Mouse (Mus musculus) myocyte (in vitro differentiated cells): ENCODE results near the gene Gm10188. TPM values are rescaled to one million over a fixed set of nuclear protein-coding genes. Genes with fewer than 3 reads are reported as not detected.

Experiments used
- H3K27me3 ChIP-seq: one replicate; pipeline ENCODE4 v1.6.1; 2011; ENCODE audit not compliant: control insufficient read depth, insufficient read depth, insufficient read length
- H3K36me3 ChIP-seq: one replicate; pipeline ENCODE4 v1.6.1; 2011; ENCODE audit not compliant: control insufficient read depth, insufficient read depth
- H3K4me2 ChIP-seq: one replicate; pipeline ENCODE4 v1.6.1; 2011; ENCODE audit warnings: low read depth, control low read depth
- H3K4me3 ChIP-seq: one replicate; pipeline ENCODE4 v1.5.1; 2011; ENCODE audit warnings: mild to moderate bottlenecking, control low read depth, moderate library complexity
- H3K79me2 ChIP-seq: one replicate; pipeline ENCODE4 v1.6.1; 2011; ENCODE audit not compliant: control insufficient read depth, insufficient read depth
- H3ac ChIP-seq: one replicate; pipeline ENCODE4 v1.6.1; 2011; ENCODE audit not compliant: control insufficient read depth, insufficient read length
- CEBPB ChIP-seq: IDR thresholded peaks from 2 replicates; pipeline ENCODE4 v1.6.1; 2011; ENCODE audit warnings: mild to moderate bottlenecking, moderate library complexity; ENCODE audit not compliant: poor library complexity, insufficient read depth, severe bottlenecking
- E2F4 ChIP-seq: IDR thresholded peaks from one replicate; pipeline ENCODE4 v1.6.1; 2011; ENCODE audit warnings: mild to moderate bottlenecking, control low read depth, moderate library complexity; ENCODE audit not compliant: insufficient read depth
- MAX ChIP-seq: IDR thresholded peaks from one replicate; pipeline ENCODE4 v1.6.1; 2011; ENCODE audit warnings: low read depth, mild to moderate bottlenecking, control low read depth
- MYOD1 ChIP-seq, 3 experiments: IDR thresholded peaks; one replicate each; pipeline ENCODE4 v1.6.1; 2011; ENCODE audit warnings: control low read depth in 2 of 3, low read depth in 2 of 3, mild to moderate bottlenecking in 2 of 3, moderate library complexity in 1 of 3; ENCODE audit not compliant: insufficient read length in 2 of 3, control insufficient read depth in 1 of 3
- MYOG ChIP-seq, 3 experiments: IDR thresholded peaks; one replicate each; pipeline ENCODE4 v1.6.1; 2011; ENCODE audit warnings: control low read depth in 2 of 3, low read depth in 2 of 3, mild to moderate bottlenecking in 2 of 3; ENCODE audit not compliant: insufficient read length in 2 of 3, control insufficient read depth in 1 of 3, insufficient read depth in 1 of 3
- POLR2A ChIP-seq: IDR thresholded peaks from one replicate; pipeline ENCODE4 v1.6.1; 2011; ENCODE audit warnings: low read depth, mild to moderate bottlenecking, control low read depth, moderate library complexity; ENCODE audit not compliant: insufficient read length
- POLR2AphosphoS2 ChIP-seq: IDR thresholded peaks from one replicate; pipeline ENCODE4 v1.6.1; 2011; ENCODE audit warnings: low read depth, control low read depth; ENCODE audit not compliant: insufficient read length
- REST ChIP-seq: IDR thresholded peaks from one replicate; pipeline ENCODE4 v1.6.1; 2011; ENCODE audit warnings: mild to moderate bottlenecking, control low read depth, moderate library complexity; ENCODE audit not compliant: insufficient read depth, insufficient read length
- SRF ChIP-seq: IDR thresholded peaks from one replicate; pipeline ENCODE4 v1.6.1; 2011; ENCODE audit warnings: low read depth; ENCODE audit not compliant: control insufficient read depth, insufficient read length
- TCF12 ChIP-seq: IDR thresholded peaks from one replicate; pipeline ENCODE4 v1.6.1; 2011; ENCODE audit warnings: mild to moderate bottlenecking, control low read depth; ENCODE audit not compliant: poor library complexity, insufficient read depth, severe bottlenecking
- TCF3 ChIP-seq: IDR thresholded peaks from one replicate; pipeline ENCODE4 v1.6.1; 2011; ENCODE audit warnings: low read depth, control low read depth; ENCODE audit not compliant: insufficient read length
- USF1 ChIP-seq: IDR thresholded peaks from one replicate; pipeline ENCODE4 v1.6.1; 2011; ENCODE audit warnings: low read depth, mild to moderate bottlenecking, control low read depth, moderate library complexity
- polyA plus RNA-seq: library from polyadenylated mRNA; unstranded; fragments of >200 nt; fragmentation: generic; extraction: Trizol; gene quantifications from one replicate; pipeline ENCODE4 v1.2.1, GENCODE M21; 2012; ENCODE audit warnings: missing spikeins

Gene Gm10188
- polyA plus RNA-seq, 1 experiment = not detected

DNA sequence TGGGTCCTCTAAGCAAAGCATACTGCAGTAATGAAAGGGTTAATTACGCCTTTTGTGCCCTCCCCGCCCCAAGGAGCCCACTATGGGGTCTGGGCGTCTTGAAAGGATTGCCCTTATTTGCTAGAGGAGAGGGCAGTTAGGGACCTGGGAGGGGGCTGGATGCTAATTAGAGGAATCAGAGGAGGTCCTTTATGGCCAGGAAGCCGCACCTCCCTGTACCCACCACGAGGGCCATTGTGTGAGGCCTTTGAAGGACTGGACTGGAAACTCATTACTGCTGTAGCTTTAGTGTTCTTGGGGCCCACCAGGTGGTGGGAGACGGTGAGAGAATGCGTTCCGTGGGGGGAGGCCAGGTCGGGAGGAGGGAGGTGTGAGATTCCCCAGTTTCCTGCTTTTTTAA is 31.9 kb downstream of the Gm10188 start:
- no peak overlapping the region for H3ac ChIP-seq
- no peaks in the 10 kb centered on the region for H3K36me3 ChIP-seq
- no peaks in the 10 kb centered on the region for H3K27me3 ChIP-seq
- H3K4me2 ChIP-seq = no peak overlapping the region
- TF ChIP-seq E2F4 = no peak
- no peaks in the 10 kb centered on the region for H3K79me2 ChIP-seq
- H3K4me3 ChIP-seq = no peak overlapping the region

DNA sequence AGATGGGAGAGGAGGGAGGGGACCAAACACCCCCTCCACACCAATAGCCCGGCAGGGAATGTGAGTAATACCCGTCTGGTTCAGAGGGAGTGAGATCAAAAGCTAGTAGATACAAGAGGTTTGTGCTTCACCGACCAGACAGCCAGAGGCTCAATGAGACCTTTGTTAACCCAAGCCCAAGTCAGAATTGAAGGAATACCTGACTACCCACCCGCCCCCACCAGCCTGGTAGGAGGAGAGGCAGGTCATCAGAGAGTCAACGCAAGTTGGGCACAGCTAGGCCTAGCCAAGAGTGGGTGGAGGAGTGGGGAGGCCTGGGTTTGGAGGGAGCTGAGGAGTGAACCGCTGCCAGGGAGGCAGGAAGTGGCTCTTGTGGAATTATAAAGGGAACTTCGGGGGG is 33.2 kb downstream of the Gm10188 start:
- Histone ChIP-seq H3K79me2 (no peaks in the 10 kb centered on the region), H3K4me3 (no peak overlapping the region), H3K27me3 (peaks cover 12% of the 10 kb centered on the region), H3ac (no peak overlapping the region), H3K36me3 (no peaks in the 10 kb centered on the region), H3K4me2 (no peak overlapping the region)
- TF ChIP-seq MYOG (IDR thresholded peaks at IDR 0.05; ENCODE audit: control insufficient read depth in 1 of 3, insufficient read depth in 1 of 3, insufficient read length in 2 of 3, low read depth in 2 of 3) = no peak
- no peak for TF ChIP-seq TCF12
- TF ChIP-seq SRF = no peak
- TF ChIP-seq USF1 = no peak
- no peak for TF ChIP-seq POLR2AphosphoS2
- no peak for TF ChIP-seq MYOD1 (IDR thresholded peaks at IDR 0.05; ENCODE audit: control insufficient read depth in 1 of 3, insufficient read length in 2 of 3, low read depth in 2 of 3)

- H3K27me3 ChIP-seq = peaks cover 18% of the 10 kb centered on the region
- TF ChIP-seq TCF3 (no peak), MYOD1 (IDR thresholded peaks at IDR 0.05; ENCODE audit: control insufficient read depth in 1 of 3, insufficient read length in 2 of 3, low read depth in 2 of 3) (no peak), E2F4 (no peak), SRF (no peak), POLR2A (no peak), MAX (no peak)
- H3K4me3 ChIP-seq = no peak overlapping the region
- no peaks in the 10 kb centered on the region for H3K36me3 ChIP-seq
- no peaks in the 10 kb centered on the region for H3K79me2 ChIP-seq
- no peak overlapping the region for H3ac ChIP-seq
- peak overlapping the region; percentile 20 for H3K4me2 ChIP-seq
These were observed 33.9 kb downstream of the Gm10188 start for GRCm38 (mm10) chr1:132195681-132196080.

DNA sequence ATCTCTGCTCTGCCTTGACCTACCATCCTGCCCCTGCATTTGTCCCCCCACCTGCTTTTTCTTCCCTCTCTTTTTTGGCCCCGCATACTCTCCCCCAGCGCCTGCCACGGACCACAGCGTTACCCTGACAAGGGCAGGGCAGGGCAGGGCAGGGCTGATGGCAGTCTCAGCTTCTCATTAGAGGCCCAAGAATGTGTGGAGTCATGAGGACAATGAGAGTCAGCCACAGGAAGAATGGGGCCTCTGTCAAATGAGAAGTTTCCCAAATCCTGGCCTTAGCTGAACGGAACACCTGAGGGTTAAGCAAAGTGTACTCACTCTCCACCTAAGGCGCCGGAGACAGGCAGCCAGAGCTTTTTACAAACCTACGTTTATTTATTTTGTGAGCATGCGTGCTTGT is 34.5 kb downstream of the Gm10188 start:
- TF ChIP-seq MAX = no peak
- no peak for TF ChIP-seq MYOG (IDR thresholded peaks at IDR 0.05; ENCODE audit: control insufficient read depth in 1 of 3, insufficient read depth in 1 of 3, insufficient read length in 2 of 3, low read depth in 2 of 3)
- TF ChIP-seq USF1 = no peak
- no peak for TF ChIP-seq REST
- TF ChIP-seq TCF3 = no peak
- TF ChIP-seq POLR2A = no peak
- TF ChIP-seq E2F4 = no peak
- TF ChIP-seq MYOD1 (IDR thresholded peaks at IDR 0.05; ENCODE audit: control insufficient read depth in 1 of 3, insufficient read length in 2 of 3, low read depth in 2 of 3) = no peak
- Histone ChIP-seq H3K27me3 (peaks cover 24% of the 10 kb centered on the region), H3K79me2 (no peaks in the 10 kb centered on the region), H3K36me3 (no peaks in the 10 kb centered on the region), H3K4me3 (no peak overlapping the region), H3ac (no peak overlapping the region), H3K4me2 (no peak overlapping the region)

- peaks cover 29% of the 10 kb centered on the region for H3K27me3 ChIP-seq
These were observed 34.9 kb downstream of the Gm10188 start for GRCm38 (mm10) chr1:132194624-132195023.

DNA sequence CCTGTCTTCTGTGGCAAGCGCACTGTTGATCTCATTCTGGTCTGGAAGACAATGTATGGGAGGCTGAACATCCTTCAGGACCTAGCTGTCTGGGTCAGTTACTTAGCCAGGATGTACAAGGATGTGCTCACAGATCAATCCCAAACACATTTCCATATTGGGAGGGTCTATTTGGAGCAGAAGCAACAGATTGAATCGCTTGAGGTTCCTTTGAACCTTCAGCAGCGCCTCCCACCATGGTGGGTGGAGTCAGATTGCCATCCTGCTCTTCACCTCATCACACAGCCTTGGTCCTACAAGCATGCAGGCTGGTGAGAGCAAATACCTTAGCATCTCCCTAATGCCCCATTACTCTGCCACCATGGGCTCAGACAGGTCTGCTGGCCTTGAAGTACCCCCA is 35.8 kb downstream of the Gm10188 start:
- H3K27me3 ChIP-seq = peaks cover 35% of the 10 kb centered on the region

More at GRCm38 (mm10) chr1:132194624-132195023, 34.9 kb downstream of the Gm10188 start:
- no peak overlapping the region for H3ac ChIP-seq
- H3K4me2 ChIP-seq = no peak overlapping the region
- no peak for TF ChIP-seq REST
- no peak for TF ChIP-seq MYOG (IDR thresholded peaks at IDR 0.05; ENCODE audit: control insufficient read depth in 1 of 3, insufficient read depth in 1 of 3, insufficient read length in 2 of 3, low read depth in 2 of 3)
- TF ChIP-seq SRF = no peak
- TF ChIP-seq POLR2AphosphoS2 = no peak
- TF ChIP-seq TCF3 = no peak
- no peak for TF ChIP-seq MAX
- no peak for TF ChIP-seq MYOD1 (IDR thresholded peaks at IDR 0.05; ENCODE audit: control insufficient read depth in 1 of 3, insufficient read length in 2 of 3, low read depth in 2 of 3)
- H3K79me2 ChIP-seq = no peaks in the 10 kb centered on the region
- H3K4me3 ChIP-seq = no peak overlapping the region
- H3K36me3 ChIP-seq = no peaks in the 10 kb centered on the region

More for the DNA sequence above, 35.8 kb downstream of the Gm10188 start:
- Histone ChIP-seq H3K4me3 (no peak overlapping the region), H3K36me3 (no peaks in the 10 kb centered on the region), H3K4me2 (no peak overlapping the region), H3ac (no peak overlapping the region), H3K79me2 (no peaks in the 10 kb centered on the region)
- TF ChIP-seq USF1 (no peak), MYOG (IDR thresholded peaks at IDR 0.05; ENCODE audit: control insufficient read depth in 1 of 3, insufficient read depth in 1 of 3, insufficient read length in 2 of 3, low read depth in 2 of 3) (no peak), SRF (no peak), TCF12 (no peak), TCF3 (no peak), POLR2AphosphoS2 (no peak), REST (no peak), MAX (no peak), CEBPB (no peak), E2F4 (no peak)
